Mouse (Mus musculus) lung, embryonic 14.5 days (tissue): ENCODE results near the gene Sema5a. TPM values are rescaled to one million over a fixed set of nuclear protein-coding genes. Genes with fewer than 3 reads are reported as not detected.
A peak's percentile ranks its signal among the peaks of the same experiment; 100 is the strongest.

Source experiments
- ATAC-seq: fragments of 200-750 bp; cut with Nextera tagmentation; 2 replicates; pipeline ENCODE4 v1.8.0; 2017; ENCODE audit warnings: mild to moderate bottlenecking, moderate TSS enrichment, moderate library complexity; ENCODE audit not compliant: insufficient read depth
- DNase-seq: peaks from one replicate; pipeline ENCODE4 v3.0.0-alpha.2; 2015
- H3K27ac ChIP-seq: fragments of 300-500 bp; sonication (generic); 2 replicates; pipeline ENCODE4 v1.5.1; 2014; ENCODE audit warnings: low read depth, mild to moderate bottlenecking, moderate library complexity
- H3K27me3 ChIP-seq: fragments of 300-500 bp; sonication (generic); 2 replicates; pipeline ENCODE4 v1.6.1; 2014; ENCODE audit warnings: low read length, control low read depth; ENCODE audit not compliant: insufficient read depth
- H3K36me3 ChIP-seq: fragments of 300-500 bp; sonication (generic); 2 replicates; pipeline ENCODE4 v1.6.1; 2014; ENCODE audit warnings: control low read depth; ENCODE audit not compliant: insufficient read depth
- H3K4me1 ChIP-seq: fragments of 300-500 bp; sonication (generic); 2 replicates; pipeline ENCODE4 v1.6.1; 2014; ENCODE audit warnings: antibody characterized with exemption, control low read depth; ENCODE audit not compliant: insufficient read depth
- H3K4me2 ChIP-seq: fragments of 300-500 bp; sonication (generic); 2 replicates; pipeline ENCODE4 v1.6.1; 2014; ENCODE audit warnings: mild to moderate bottlenecking
- H3K4me3 ChIP-seq: fragments of 300-500 bp; sonication (generic); 2 replicates; pipeline ENCODE4 v1.5.1; 2014; ENCODE audit warnings: low read depth, low read length
- H3K9ac ChIP-seq: fragments of 300-500 bp; sonication (generic); 2 replicates; pipeline ENCODE4 v1.6.1; 2014
- H3K9me3 ChIP-seq: fragments of 300-500 bp; sonication (generic); 2 replicates; pipeline ENCODE4 v1.6.1; 2016; ENCODE audit warnings: low read depth, low read length, control low read depth
- CTCF ChIP-seq: IDR thresholded peaks from 2 replicates; pipeline ENCODE4 v1.5.1; 2016; ENCODE audit warnings: antibody characterized with exemption, low read depth
- WGBS: fragments of 180-500 bp; shearing (Covaris S2); extraction: QIAGEN DNeasy Blood & Tissue Kit; methylation state at CpG from one replicate; pipeline ENCODE4 v1.1.7; 2014; 5-methylcytosine and 5-hydroxymethylcytosine counted together
- polyA plus RNA-seq: library from polyadenylated mRNA; unstranded; fragments of >200 nt; fragmentation: Nextera tagmentation; extraction: Ambion mirVana; gene quantifications from 2 replicates; pipeline ENCODE4 v1.2.1, GENCODE M21; 2014

The Sema5a gene
- polyA plus RNA-seq, 1 experiment from 2014 or later: 17.9 TPM

GRCm38 (mm10) chr15:32480747-32481146 is 236.1 kb downstream of the Sema5a start:
- Histone ChIP-seq H3K36me3 (no peaks in the 10 kb centered on the region), H3K9ac (no peak overlapping the region), H3K4me2 (no peak overlapping the region), H3K27ac (no peak overlapping the region), H3K9me3 (no peaks in the 10 kb centered on the region), H3K4me1 (no peaks in the 10 kb centered on the region), H3K27me3 (no peaks in the 10 kb centered on the region), H3K4me3 (no peak overlapping the region)
- ATAC-seq (no peak), DNase-seq (no peak)
- TF ChIP-seq CTCF: no peak

- WGBS: 60% methylated on average over 8 of the region's 8 CpGs
- H3K27me3 ChIP-seq: no peaks in the 10 kb centered on the region
- H3K4me1 ChIP-seq: no peaks in the 10 kb centered on the region
- no peak overlapping the region for H3K27ac ChIP-seq
- ATAC-seq: no peak
- no peak for TF ChIP-seq CTCF
- DNase-seq: peak; percentile 9
- no peak overlapping the region for H3K4me2 ChIP-seq
- no peaks in the 10 kb centered on the region for H3K9me3 ChIP-seq
- no peaks in the 10 kb centered on the region for H3K36me3 ChIP-seq
- H3K9ac ChIP-seq: no peak overlapping the region
- H3K4me3 ChIP-seq: no peak overlapping the region
Observed at GRCm38 (mm10) chr15:32485064-32485964, 240.7 kb downstream of the Sema5a start.

- ATAC-seq (no peak), DNase-seq (no peak)
- WGBS: 55% methylated on average over 1 of the region's 1 CpGs
- Histone ChIP-seq H3K4me1 (no peaks in the 10 kb centered on the region), H3K27me3 (no peaks in the 10 kb centered on the region), H3K4me3 (no peak overlapping the region), H3K27ac (no peak overlapping the region), H3K9me3 (no peaks in the 10 kb centered on the region), H3K4me2 (no peak overlapping the region), H3K36me3 (no peaks in the 10 kb centered on the region), H3K9ac (no peak overlapping the region)
- no peak for TF ChIP-seq CTCF
Observed at GRCm38 (mm10) chr15:32487968-32488367, 243.4 kb downstream of the Sema5a start.

GRCm38 (mm10) chr15:32494219-32494618 is 249.6 kb downstream of the Sema5a start:
- Histone ChIP-seq H3K9ac (no peak overlapping the region), H3K27me3 (no peaks in the 10 kb centered on the region), H3K4me3 (no peak overlapping the region), H3K9me3 (no peaks in the 10 kb centered on the region), H3K4me1 (peaks cover 8% of the 10 kb centered on the region; the same call in 1 of the 2 replicates), H3K4me2 (no peak overlapping the region), H3K36me3 (no peaks in the 10 kb centered on the region), H3K27ac (no peak overlapping the region)
- WGBS: 52% methylated on average over 5 of the region's 5 CpGs
- ATAC-seq: no peak
- DNase-seq: peak; percentile 41
- no peak for TF ChIP-seq CTCF

- Histone ChIP-seq H3K4me1 (peaks cover 8% of the 10 kb centered on the region; the same call in 1 of the 2 replicates), H3K9me3 (no peaks in the 10 kb centered on the region), H3K36me3 (no peaks in the 10 kb centered on the region), H3K4me3 (no peak overlapping the region), H3K4me2 (no peak overlapping the region), H3K27ac (no peak overlapping the region), H3K27me3 (no peaks in the 10 kb centered on the region), H3K9ac (no peak overlapping the region)
- TF ChIP-seq CTCF: no peak
- ATAC-seq: no peak
- peak; percentile 45 for DNase-seq
- WGBS: 12% methylated on average over 1 of the region's 1 CpGs
Observed at GRCm38 (mm10) chr15:32494899-32495298, 250.3 kb downstream of the Sema5a start.

GRCm38 (mm10) chr15:32496880-32497279 is 252.3 kb downstream of the Sema5a start:
- Histone ChIP-seq H3K27ac (no peak overlapping the region), H3K27me3 (no peaks in the 10 kb centered on the region), H3K9ac (no peak overlapping the region), H3K4me2 (no peak overlapping the region), H3K36me3 (no peaks in the 10 kb centered on the region), H3K9me3 (no peaks in the 10 kb centered on the region), H3K4me1 (peaks cover 8% of the 10 kb centered on the region; the same call in 1 of the 2 replicates), H3K4me3 (no peak overlapping the region)
- 73% methylated on average over 4 of the region's 4 CpGs for WGBS
- ATAC-seq (no peak), DNase-seq (no peak)
- no peak for TF ChIP-seq CTCF

- no peak overlapping the region for H3K9ac ChIP-seq
- H3K9me3 ChIP-seq: no peaks in the 10 kb centered on the region
- H3K27me3 ChIP-seq: no peaks in the 10 kb centered on the region
- no peaks in the 10 kb centered on the region for H3K4me1 ChIP-seq
- WGBS: 75% methylated on average over 2 of the region's 2 CpGs
- no peak overlapping the region for H3K4me2 ChIP-seq
- no peak overlapping the region for H3K4me3 ChIP-seq
- DNase-seq (no peak), ATAC-seq (no peak)
- H3K27ac ChIP-seq: no peak overlapping the region
- no peak for TF ChIP-seq CTCF
- no peaks in the 10 kb centered on the region for H3K36me3 ChIP-seq
Observed at GRCm38 (mm10) chr15:32505941-32506340, 261.3 kb downstream of the Sema5a start.
